In the genomic region with DNA sequence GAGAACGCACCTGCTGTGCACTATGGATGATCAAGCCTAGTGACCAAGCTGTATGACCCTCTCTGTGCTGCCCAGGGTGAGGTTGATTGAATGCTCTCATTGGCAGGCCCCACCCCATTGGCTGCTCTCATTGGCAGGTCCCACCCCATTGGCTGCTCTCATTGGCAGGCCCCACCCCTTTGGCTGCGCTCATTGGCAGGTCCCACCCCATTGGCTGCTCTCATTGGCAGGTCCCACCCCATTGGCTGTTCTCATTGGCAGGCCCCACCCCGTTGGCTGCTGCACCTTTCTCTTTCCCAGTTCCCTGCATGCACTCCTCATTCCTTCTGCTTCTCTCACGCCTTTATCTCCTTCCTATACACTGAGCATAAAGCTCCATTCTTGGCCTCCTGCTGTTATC, we compare ENCODE assay signal across 14 mouse cellular contexts. TPM values are rescaled to one million over a fixed set of nuclear protein-coding genes. Genes with fewer than 3 reads are reported as not detected.
A peak's percentile ranks its signal among the peaks of the same experiment; 100 is the strongest.
DNase-seq lines count a peak whose midpoint lies in the region.
"Had no signal": no experiment of that assay in that cellular context is flagged by ENCODE, and none has a peak within 500 bp of the region (broad histone marks: within the 10 kb centered on the region; RNA-seq: fewer than 3 reads in every experiment).

No protein-coding gene starts in this region.

- peak; percentile 42 for DNase-seq in testis, postnatal 14 days (ENCODE audit: low spot score)
- no peak for DNase-seq in testis, postnatal 10 days (ENCODE audit: low spot score)
- peak; percentile 70 for DNase-seq in R1 (ENCODE audit: low read depth, low spot score)
- no peak for DNase-seq in gastrocnemius, adult 8-10 months (ENCODE audit: low spot score in 2 of 2)
- no peak for DNase-seq in kidney, postnatal 4 days
- DNase-seq: adrenal gland, adult 8-10 months; adrenal gland, postnatal 14 days; adrenal gland, postnatal 36 days; cerebellum, adult 11-12 months; cerebellum, adult 2 months; cerebellum, adult 9-10 months; cerebellum, postnatal 10 days; cerebellum, postnatal 25 days; forebrain, postnatal 0 days had no signal

RNA-seq across cellular contexts. Expression of a gene that starts 12.5 kb away (rescaled TPM):
- 1 to 10 TPM in 3 of 4 experiments, under 1 TPM in 1; 0.99 to 1.9 (median 1.2) TPM for total RNA-seq in gastrocnemius, adult 8-10 months (2022)

Comparison
In these comparisons a context has a peak if more than half of its experiments do, and no peak if none do; other contexts are left out.
1. DNase-seq: peak in testis, postnatal 14 days (single experiment) and R1 (single experiment); none in testis, postnatal 10 days (single experiment), gastrocnemius, adult 8-10 months (0 of 2) and kidney, postnatal 4 days (0 of 2).